Comparison of ENCODE assay signal across 16 mouse cellular contexts in the genomic region with DNA sequence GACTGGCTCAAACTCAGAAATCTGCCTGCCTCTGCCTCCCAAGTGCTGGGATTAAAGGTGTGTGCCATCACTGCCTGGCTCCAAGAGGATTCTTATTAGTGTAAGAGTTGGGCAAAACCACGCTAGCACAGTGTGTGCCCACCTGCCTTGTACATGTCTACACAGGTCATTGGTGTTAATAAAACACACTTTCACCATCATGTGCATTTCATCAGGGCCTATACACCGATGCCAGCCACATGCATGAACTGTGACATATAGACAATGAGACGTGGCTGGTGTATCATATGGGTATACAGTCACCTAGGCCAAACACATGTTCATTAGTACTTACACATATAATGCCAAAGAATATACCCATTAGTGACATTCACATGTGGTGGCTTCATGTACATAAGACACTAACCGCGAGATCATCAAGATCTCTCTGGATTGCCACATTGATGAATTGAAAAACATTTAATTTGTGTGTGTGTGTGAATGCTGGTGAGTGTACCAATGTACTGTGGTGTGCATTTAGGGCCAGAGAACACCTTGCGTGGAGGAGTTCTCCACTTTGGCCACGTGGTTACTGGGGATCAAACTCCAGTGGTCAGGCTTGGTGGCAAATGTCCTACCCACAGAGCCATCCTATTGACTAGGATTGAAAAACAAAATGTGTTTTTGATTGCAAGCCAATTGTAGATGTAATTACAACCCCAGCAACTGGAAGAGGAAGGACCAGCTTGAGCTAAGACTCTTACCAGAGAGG. TPM values are rescaled to one million over a fixed set of nuclear protein-coding genes. Genes with fewer than 3 reads are reported as not detected.
DNase-seq lines count a peak whose midpoint lies in the region; ATAC-seq and TF ChIP-seq lines count a peak whose summit lies in the region.
"Had no signal": no experiment of that assay in that cellular context is flagged by ENCODE, and none has a peak within 500 bp of the region (broad histone marks: within the 10 kb centered on the region; RNA-seq: fewer than 3 reads in every experiment).

No protein-coding gene starts in this region.

- no peak for TF ChIP-seq EP300 in CH12.LX (IDR thresholded peaks at IDR 0.05; ENCODE audit: low read length)
- TF ChIP-seq EP300 in heart, adult 2 months (IDR thresholded peaks at IDR 0.05; ENCODE audit: insufficient read depth, low read depth, low read length): no peak

- H3K4me2 ChIP-seq in CH12.LX (ENCODE audit: insufficient read depth, low read depth, poor library complexity, severe bottlenecking): peak overlapping the region; percentile 22
- H3K4me2 ChIP-seq in liver, embryonic 12.5 days: peak overlapping the region; percentile 75
- H3K4me2 ChIP-seq in hindbrain, embryonic 16.5 days (ENCODE audit: low read length): no peak overlapping the region
- H3K4me2 ChIP-seq: intestine, embryonic 15.5 days; midbrain, embryonic 15.5 days had no signal

- peaks cover 30% of the 10 kb centered on the region for H3K79me2 ChIP-seq in CH12.LX (replicated peaks; ENCODE audit: control insufficient read depth, extremely low read depth, insufficient read depth, poor library complexity, severe bottlenecking)
- H3K79me2 ChIP-seq in heart, adult 2 months (replicated peaks; ENCODE audit: control insufficient read depth, insufficient read depth, low read length): no peaks in the 10 kb centered on the region

- H3K27ac ChIP-seq in CH12.LX (ENCODE audit: insufficient read depth, low read depth): peak overlapping the region; percentile 99
- peak overlapping the region; percentile 100 for H3K27ac ChIP-seq in liver, embryonic 12.5 days
- H3K27ac ChIP-seq in hindbrain, embryonic 16.5 days (ENCODE audit: low read depth, low read length): no peak overlapping the region
- no peak overlapping the region for H3K27ac ChIP-seq in heart, adult 2 months
- H3K27ac ChIP-seq: intestine, embryonic 15.5 days; midbrain, embryonic 15.5 days had no signal

- dilution Hi-C loops in CH12.LX (cut with MboI; ENCODE audit: extremely low pct_ligation_motif_present, extremely low pct_unique_long_range_greater_than_20kb, low sequenced_read_pairs): no loop called here

- no peak for TF ChIP-seq CTCF in CH12.LX (conservative IDR thresholded peaks at IDR 0.05 in 1 of 2, IDR thresholded peaks at IDR 0.05 in 1 of 2; ENCODE audit: low read depth in 2 of 2, low read length in 2 of 2)
- TF ChIP-seq CTCF in heart, adult 2 months (IDR thresholded peaks at IDR 0.05): no peak

- in situ Hi-C loops in CH12.LX (cut with MboI; ENCODE audit: low pct_ligation_motif_present, low pct_unique_long_range_greater_than_20kb, low sequenced_read_pairs): no loop called here

- peak; percentile 81 for DNase-seq in A20 (ENCODE audit: low read depth, low spot score)
- peak; percentile 95 for DNase-seq in CH12.LX (ENCODE audit: extremely low read depth)
- DNase-seq in spleen, postnatal 4 days (ENCODE audit: low spot score in 2 of 2): peak; percentile 52 to 74
- no peak for DNase-seq in gastrocnemius, adult 18-20 months (ENCODE audit: low spot score)
- DNase-seq in heart, adult 2 months: no peak
- DNase-seq: heart, adult 11 months; heart, postnatal 14 days; lung, embryonic 14.5 days; right cerebral cortex, postnatal 4 days had no signal

- TF ChIP-seq POLR2A in CH12.LX (IDR thresholded peaks at IDR 0.05; ENCODE audit: low read depth, low read length): peak; percentile 84
- TF ChIP-seq POLR2A in heart, adult 2 months (IDR thresholded peaks at IDR 0.05; ENCODE audit: insufficient read depth, low read depth, low read length): no peak

- intact Hi-C loops in heart, adult 2 months (cut with DNase I): no loop called here

- ATAC-seq in liver, embryonic 12.5 days: peak; percentile 19
- ATAC-seq in hindbrain, embryonic 16.5 days: no peak
- ATAC-seq: intestine, embryonic 15.5 days; midbrain, embryonic 15.5 days had no signal

- peaks cover 22 to 56% of the 10 kb centered on the region in 2 experiments for H3K4me1 ChIP-seq in CH12.LX (ENCODE audit: control insufficient read depth in 1 of 2, insufficient read depth in 2 of 2)
- H3K4me1 ChIP-seq in liver, embryonic 12.5 days: peaks cover 70% of the 10 kb centered on the region
- H3K4me1 ChIP-seq in hindbrain, embryonic 16.5 days (ENCODE audit: control insufficient read depth, insufficient read depth, low read depth, low read length): peaks cover 14% of the 10 kb centered on the region
- H3K4me1 ChIP-seq in heart, adult 2 months (ENCODE audit: control insufficient read depth, insufficient read depth, low read length): no peaks in the 10 kb centered on the region

- no peaks in the 10 kb centered on the region for H3K27me3 ChIP-seq in CH12.LX (replicated peaks)
- H3K27me3 ChIP-seq in liver, embryonic 12.5 days (replicated peaks): peaks cover 33% of the 10 kb centered on the region
- H3K27me3 ChIP-seq in hindbrain, embryonic 16.5 days (replicated peaks; ENCODE audit: control insufficient read depth, insufficient read depth, low read length): no peaks in the 10 kb centered on the region
- H3K27me3 ChIP-seq in heart, adult 2 months (ENCODE audit: control insufficient read depth, insufficient read depth, low read length): peaks cover 15% of the 10 kb centered on the region; the same call in 1 of the 2 replicates
- H3K27me3 ChIP-seq: midbrain, embryonic 15.5 days had no signal

- 18% methylated on average over 7 of the region's 7 CpGs for WGBS in liver, embryonic 12.5 days (ENCODE audit: insufficient replicate concordance)
- 83% methylated on average over 7 of the region's 7 CpGs for WGBS in hindbrain, embryonic 16.5 days
- WGBS in heart, adult 2 months: 68% methylated on average over 7 of the region's 7 CpGs

- no peak for TF ChIP-seq RAD21 in CH12.LX (IDR thresholded peaks at IDR 0.05; ENCODE audit: low read depth, low read length)

- H3K4me3 ChIP-seq in CH12.LX (replicated peaks in 1 of 3; ENCODE audit: low read depth in 2 of 3, low read length in 2 of 3, poor library complexity in 1 of 3): peak overlapping the region; percentile 17 to 89 (median 81)
- peak overlapping the region; percentile 82 for H3K4me3 ChIP-seq in liver, embryonic 12.5 days
- no peak overlapping the region for H3K4me3 ChIP-seq in hindbrain, embryonic 16.5 days (ENCODE audit: low read length)
- H3K4me3 ChIP-seq in heart, adult 2 months: no peak overlapping the region
- H3K4me3 ChIP-seq: intestine, embryonic 15.5 days; midbrain, embryonic 15.5 days had no signal

- H3K36me3 ChIP-seq in CH12.LX (replicated peaks in 1 of 2; ENCODE audit: control insufficient read depth in 1 of 2, insufficient read depth in 1 of 2, low read length in 1 of 2): peaks cover 21 to 35% of the 10 kb centered on the region in 2 experiments
- peaks cover 25% of the 10 kb centered on the region for H3K36me3 ChIP-seq in liver, embryonic 12.5 days
- H3K36me3 ChIP-seq in hindbrain, embryonic 16.5 days (ENCODE audit: control insufficient read depth, insufficient read depth, low read length): no peaks in the 10 kb centered on the region
- H3K36me3 ChIP-seq in heart, adult 2 months (ENCODE audit: control insufficient read depth, insufficient read depth, low read length): no peaks in the 10 kb centered on the region
- H3K36me3 ChIP-seq: intestine, embryonic 15.5 days; midbrain, embryonic 15.5 days had no signal

- H3K9ac ChIP-seq in CH12.LX (ENCODE audit: insufficient read depth, low read depth): peak overlapping the region; percentile 98
- peak overlapping the region; percentile 94 for H3K9ac ChIP-seq in liver, embryonic 12.5 days
- no peak overlapping the region for H3K9ac ChIP-seq in hindbrain, embryonic 16.5 days (ENCODE audit: low read depth, low read length)
- no peak overlapping the region for H3K9ac ChIP-seq in heart, adult 2 months (ENCODE audit: low read depth, low read length)
- H3K9ac ChIP-seq: intestine, embryonic 15.5 days; lung, embryonic 14.5 days; midbrain, embryonic 15.5 days had no signal

- peaks cover 1% of the 10 kb centered on the region for H3K9me3 ChIP-seq in CH12.LX (replicated peaks; ENCODE audit: low read length)
- H3K9me3 ChIP-seq in liver, embryonic 12.5 days (replicated peaks): no peaks in the 10 kb centered on the region
- no peaks in the 10 kb centered on the region for H3K9me3 ChIP-seq in hindbrain, embryonic 16.5 days (ENCODE audit: control insufficient read depth, low read length)
- H3K9me3 ChIP-seq: intestine, embryonic 15.5 days; midbrain, embryonic 15.5 days had no signal

TF ChIP-seq in CH12.LX, 34 proteins besides CTCF, POLR2A, EP300 and RAD21:
- TF ChIP-seq TBP (conservative IDR thresholded peaks at IDR 0.05; ENCODE audit: low read depth, low read length): peak; percentile 45; the same call in 1 of the 2 replicates
- TF ChIP-seq NELFE (IDR thresholded peaks at IDR 0.05; ENCODE audit: low read depth, low read length): no peak
- TF ChIP-seq USF2 (conservative IDR thresholded peaks at IDR 0.05; ENCODE audit: low read depth, low read length): peak; percentile 70; the same call in 1 of the 2 replicates
- no peak for TF ChIP-seq PAX5 (IDR thresholded peaks at IDR 0.05; ENCODE audit: low read length)
- no peak for TF ChIP-seq ZKSCAN1 (IDR thresholded peaks at IDR 0.05; ENCODE audit: borderline replicate concordance, low read depth, low read length)

RNA-seq across cellular contexts. Expression of a gene that starts 2.0 kb away (rescaled TPM):
- 19.9 and 36.9 TPM in 2 replicates for total RNA-seq in CH12.LX (2012; rRNA removed)
- total RNA-seq in CH12.LX (2014; rRNA removed): 12.8 and 16.5 TPM in 2 replicates
- 11.6 and 12.3 TPM in 2 replicates for polyA plus RNA-seq in CH12.LX (2012; ENCODE audit: insufficient read length, low read depth)
- 5.9 and 6.2 TPM in 2 replicates for polyA plus RNA-seq in liver, embryonic 12.5 days (2016; fragmentation: Nextera tagmentation; extraction: Ambion mirVana)
- polyA plus RNA-seq in hindbrain, embryonic 16.5 days (2015; fragmentation: Nextera tagmentation; extraction: Ambion mirVana): 38.4 and 46.1 TPM in 2 replicates
- not detected for total RNA-seq in gastrocnemius, adult 18-20 months (2021)
- total RNA-seq in heart, adult 2 months (2021): not detected
- polyA plus RNA-seq in heart, adult 2 months (2012; rRNA removed): 0.09 and 0.66 TPM in 2 replicates

RNA-seq across cellular contexts. Expression of a gene that starts 21.0 kb away (rescaled TPM):
- total RNA-seq in CH12.LX (2012; rRNA removed): 241 and 287 TPM in 2 replicates
- 251 and 256 TPM in 2 replicates for total RNA-seq in CH12.LX (2014; rRNA removed)
- polyA plus RNA-seq in CH12.LX (2012; ENCODE audit: insufficient read length, low read depth): 220 and 229 TPM in 2 replicates
- 207 and 209 TPM in 2 replicates for polyA plus RNA-seq in liver, embryonic 12.5 days (2016; fragmentation: Nextera tagmentation; extraction: Ambion mirVana)
- 121 and 130 TPM in 2 replicates for polyA plus RNA-seq in hindbrain, embryonic 16.5 days (2015; fragmentation: Nextera tagmentation; extraction: Ambion mirVana)
- total RNA-seq in gastrocnemius, adult 18-20 months (2021): 10 to 100 TPM; 33.5 to 36.3 TPM
- total RNA-seq in heart, adult 2 months (2021): 10 to 100 TPM; 41.4 to 44.6 TPM
- polyA plus RNA-seq in heart, adult 2 months (2012; rRNA removed): 47.5 and 80.4 TPM in 2 replicates

RNA-seq across cellular contexts. Expression of a gene that starts 35.0 kb away (rescaled TPM):
- total RNA-seq in CH12.LX (2012; rRNA removed) (not detected in 2 replicates), CH12.LX (2014; rRNA removed) (not detected in 2 replicates)
- polyA plus RNA-seq in CH12.LX (2012; ENCODE audit: insufficient read length, low read depth): not detected in 2 replicates
- 209 and 217 TPM in 2 replicates for polyA plus RNA-seq in liver, embryonic 12.5 days (2016; fragmentation: Nextera tagmentation; extraction: Ambion mirVana)
- 0.10 and 0.45 TPM in 2 replicates for polyA plus RNA-seq in hindbrain, embryonic 16.5 days (2015; fragmentation: Nextera tagmentation; extraction: Ambion mirVana)
- total RNA-seq in gastrocnemius, adult 18-20 months (2021): not detected
- not detected for total RNA-seq in heart, adult 2 months (2021)
- polyA plus RNA-seq in heart, adult 2 months (2012; rRNA removed): 0.10 TPM in 1 of 2 replicates, not detected in the other
- total RNA-seq: adrenal gland, adult 18-20 months; left cerebral cortex, postnatal 10 days; neutrophil, adult 5-6 weeks had no signal

Comparison
In these comparisons a context has a peak if more than half of its experiments do, and no peak if none do; other contexts are left out.
1. DNase-seq: peak in A20 (single experiment), CH12.LX (single experiment) and spleen, postnatal 4 days (2 of 2); none in gastrocnemius, adult 18-20 months (single experiment) and heart, adult 2 months (0 of 2).
2. H3K27ac ChIP-seq: peak in CH12.LX (single experiment) and liver, embryonic 12.5 days (single experiment); none in hindbrain, embryonic 16.5 days (single experiment) and heart, adult 2 months (single experiment).
3. H3K4me3 ChIP-seq: peak in CH12.LX (3 of 3) and liver, embryonic 12.5 days (single experiment); none in hindbrain, embryonic 16.5 days (single experiment) and heart, adult 2 months (single experiment).
4. H3K9ac ChIP-seq: peak in CH12.LX (single experiment) and liver, embryonic 12.5 days (single experiment); none in hindbrain, embryonic 16.5 days (single experiment) and heart, adult 2 months (single experiment).
5. RNA of a gene that starts 35.0 kb away (polyA plus RNA-seq): 209 to 217 TPM in liver, embryonic 12.5 days; 0.10 to 0.45 TPM in hindbrain, embryonic 16.5 days, 0.10 TPM in heart, adult 2 months and not detected in CH12.LX; every median in the first group is over 100 times any median in the second.